Mouse (Mus musculus) lung, adult 2 months (tissue): Measurements from ENCODE around the gene Wbp1.

Experiments used
- CTCF ChIP-seq: fragments of 200-500 bp; IDR thresholded peaks from 2 replicates; pipeline ENCODE4 v1.5.1; 2011; ENCODE audit warnings: mild to moderate bottlenecking, low read length, control low read depth; ENCODE audit not compliant: insufficient read depth
- POLR2A ChIP-seq: fragments of 200-500 bp; IDR thresholded peaks from 2 replicates; pipeline ENCODE4 v1.6.1; 2011; ENCODE audit warnings: low read depth, mild to moderate bottlenecking, control low read depth, low read length, borderline replicate concordance; ENCODE audit errors: extremely low read depth

GRCm38 (mm10) chr6:83078324-83078858 lies 43.0 kb downstream of the Wbp1 start:
- TF ChIP-seq CTCF (0 out of 2 replicates have a peak, but pooled peaks have one; percentile 28), POLR2A (peak; percentile 67; the same call in 1 of the 2 replicates)
